Mouse (Mus musculus) fibroblast of lung, adult 2 months (primary cell): ENCODE measurements at regions not wholly inside any gene's neighbourhood (a gene's known extent, or its start where the extent isn't known, plus 50 kb on each side); places are given as distances from the start of the nearest gene placed in this dataset.
A peak's percentile ranks its signal among the peaks of the same experiment; 100 is the strongest.

Experiments used
- DNase-seq: peaks from one replicate; pipeline ENCODE4 v3.0.0-alpha.2; 2011; ENCODE audit warnings: low read depth

DNA sequence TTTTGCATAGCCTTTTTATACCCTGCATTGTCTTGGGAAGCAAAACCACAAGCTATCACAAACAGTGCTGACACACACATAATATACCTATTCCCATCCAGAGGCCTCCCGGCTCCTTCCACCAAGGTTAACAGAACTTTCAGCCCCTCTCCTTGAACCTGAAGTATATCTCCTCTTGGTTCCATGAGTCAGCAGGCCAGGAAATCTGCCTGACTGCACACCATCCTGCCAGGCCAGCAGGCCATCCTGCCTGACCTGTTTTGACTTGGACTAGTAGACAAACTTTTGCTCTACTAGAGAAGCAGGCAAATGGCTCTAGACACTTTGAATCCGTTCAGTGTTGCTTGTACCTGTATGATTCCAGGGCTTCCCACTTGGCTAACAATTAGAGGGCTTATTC, 547.6 kb upstream of the N6amt1 start:
- DNase-seq = no peak

DNA sequence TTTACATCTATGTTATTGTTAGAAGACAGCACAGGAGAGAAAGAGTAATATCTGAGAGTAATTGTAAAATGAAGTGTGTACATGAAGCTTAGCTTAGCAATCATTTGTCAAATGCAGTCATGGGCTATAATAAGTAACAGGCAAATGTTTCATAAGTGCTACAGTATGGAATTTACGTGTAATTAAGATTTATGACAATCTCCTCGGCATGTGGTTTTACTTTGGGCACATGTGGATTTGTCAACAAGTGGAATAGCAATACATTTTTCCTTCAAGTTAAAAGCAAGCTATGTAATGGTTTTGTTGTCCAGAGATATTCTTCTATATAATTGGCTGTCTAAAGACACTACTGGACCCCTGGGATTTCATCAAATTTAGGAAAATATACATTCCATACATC, 577.9 kb upstream of the N6amt1 start:
- no peak for DNase-seq

DNA sequence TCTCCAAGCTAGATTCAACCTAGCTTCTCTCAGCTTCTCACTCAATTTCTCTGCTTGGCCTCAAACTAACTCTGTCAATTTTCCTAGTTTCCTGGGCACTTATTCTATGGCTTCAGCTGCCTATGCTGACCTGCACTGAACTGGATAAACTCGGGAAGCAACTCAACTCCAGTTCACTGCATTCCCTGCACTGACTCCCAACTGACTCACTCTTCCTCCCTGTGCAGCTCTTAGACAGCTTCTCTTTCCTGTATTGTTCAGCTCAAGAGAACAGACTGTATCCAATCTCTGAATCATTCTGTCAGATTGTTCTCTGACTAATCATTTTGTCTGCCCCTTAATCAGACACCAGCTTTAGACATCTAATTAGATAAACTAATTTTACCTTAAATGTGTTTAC, 581.4 kb upstream of the N6amt1 start:
- DNase-seq = no peak

DNA sequence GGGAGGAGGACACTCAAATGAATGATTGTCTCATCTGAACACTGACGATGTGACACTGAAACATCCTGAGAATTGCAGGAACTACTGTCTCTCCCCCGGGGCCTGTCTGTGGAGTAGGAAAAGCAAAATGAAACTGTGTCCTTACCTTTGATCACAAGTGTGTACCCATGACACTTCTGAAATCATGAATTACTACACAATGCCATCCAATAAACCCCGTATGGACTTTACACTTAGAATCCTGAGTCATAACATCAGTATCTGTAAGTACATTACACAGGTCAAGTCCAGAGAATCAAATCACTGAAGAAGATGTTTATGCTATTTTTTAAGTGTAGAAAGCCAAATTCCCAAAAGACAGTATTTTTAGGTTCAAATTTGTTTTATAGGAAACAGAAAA, 585.1 kb upstream of the N6amt1 start:
- DNase-seq = no peak

DNA sequence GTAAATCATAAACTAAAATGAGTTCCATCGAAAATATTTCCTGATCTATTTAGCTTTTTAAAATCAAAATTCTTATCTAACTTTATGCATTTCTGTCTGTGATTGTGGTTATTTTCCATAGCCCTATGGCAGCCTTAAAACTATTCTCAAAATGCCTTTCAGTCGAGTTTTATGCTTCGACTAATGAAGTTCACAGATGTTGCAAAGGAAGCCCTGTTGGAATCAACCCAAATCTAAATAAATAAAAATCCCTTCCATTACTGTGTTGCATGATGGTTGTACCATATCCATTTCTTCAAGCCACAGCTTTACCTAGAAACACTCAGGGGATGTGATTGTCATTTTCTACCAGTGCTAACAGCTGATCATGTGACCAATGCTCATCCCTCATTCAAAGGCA, 585.6 kb upstream of the N6amt1 start:
- DNase-seq = no peak

DNA sequence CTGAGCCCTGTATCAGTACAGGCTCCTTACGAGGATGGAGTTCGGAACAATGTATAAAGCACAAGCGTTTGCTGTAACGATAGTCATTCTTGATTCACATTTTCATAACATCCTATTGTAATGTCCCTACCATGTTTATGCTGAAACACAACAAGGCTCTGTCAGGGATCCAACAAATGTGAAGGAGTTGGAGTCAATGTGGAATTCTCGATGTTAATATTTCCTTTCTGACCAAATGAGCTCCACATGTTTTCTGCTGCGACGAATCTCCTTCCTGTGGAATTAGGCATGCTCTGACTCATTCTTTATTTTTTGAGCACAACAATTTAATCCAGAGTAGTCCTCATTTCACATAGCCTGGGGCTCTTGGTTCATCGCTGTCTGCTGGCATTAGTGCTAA, 588.0 kb upstream of the N6amt1 start:
- peak; percentile 25 for DNase-seq

DNA sequence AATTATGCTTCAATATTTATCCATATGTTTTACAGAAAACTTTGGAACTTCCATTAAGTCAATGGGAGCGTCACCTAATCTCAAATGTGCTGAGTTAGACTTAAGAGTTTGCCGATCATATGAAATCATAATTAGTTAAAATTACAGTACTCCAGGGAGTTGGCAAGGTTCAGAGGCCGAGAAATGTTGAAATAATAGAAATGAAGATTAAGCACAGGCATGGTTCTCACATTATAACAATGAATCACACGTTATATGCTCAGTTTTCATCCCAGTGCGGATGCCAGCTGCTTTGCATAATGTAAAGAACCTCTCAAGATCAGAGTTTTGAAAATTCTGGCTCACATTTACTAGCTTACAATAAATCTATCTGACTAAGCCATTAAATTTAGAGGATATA, 612.7 kb upstream of the N6amt1 start:
- DNase-seq = no peak

DNA sequence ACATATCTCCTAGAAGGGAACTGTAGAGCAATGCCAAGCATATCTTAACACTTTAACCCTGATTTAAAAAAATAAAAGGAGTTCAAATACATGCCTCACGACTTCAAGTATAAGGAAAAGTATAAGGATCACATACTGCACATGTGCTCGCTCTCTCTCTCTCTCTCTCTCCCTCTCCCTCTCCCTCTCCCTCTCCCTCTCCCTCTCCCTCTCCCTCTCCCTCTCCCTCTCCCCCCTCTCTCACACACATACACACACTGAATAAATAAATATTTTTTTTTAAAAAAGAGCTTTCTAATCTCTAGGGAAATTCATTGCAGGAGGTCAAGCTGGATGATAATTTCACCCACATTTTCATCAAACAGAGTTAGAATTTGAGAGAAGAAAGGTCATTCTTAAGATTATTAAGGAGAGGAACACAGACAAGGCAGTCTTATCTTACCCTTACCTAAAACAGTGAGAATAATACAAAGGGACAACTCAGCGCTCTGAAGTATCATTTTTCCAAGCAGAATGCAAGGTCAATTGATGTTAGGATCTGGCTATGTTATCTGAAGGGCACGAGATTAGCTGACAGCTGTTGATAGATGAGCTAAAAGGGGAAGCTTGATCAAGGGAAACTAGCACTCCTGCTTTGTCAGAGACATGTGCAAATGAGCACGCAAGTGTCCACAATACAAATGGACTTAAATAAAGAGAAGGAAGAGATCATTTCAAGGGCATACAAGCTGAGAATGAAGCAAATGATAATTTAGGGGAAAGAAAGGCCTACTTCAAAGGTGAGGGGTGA, 634.8 kb upstream of the N6amt1 start:
- no peak for DNase-seq

DNA sequence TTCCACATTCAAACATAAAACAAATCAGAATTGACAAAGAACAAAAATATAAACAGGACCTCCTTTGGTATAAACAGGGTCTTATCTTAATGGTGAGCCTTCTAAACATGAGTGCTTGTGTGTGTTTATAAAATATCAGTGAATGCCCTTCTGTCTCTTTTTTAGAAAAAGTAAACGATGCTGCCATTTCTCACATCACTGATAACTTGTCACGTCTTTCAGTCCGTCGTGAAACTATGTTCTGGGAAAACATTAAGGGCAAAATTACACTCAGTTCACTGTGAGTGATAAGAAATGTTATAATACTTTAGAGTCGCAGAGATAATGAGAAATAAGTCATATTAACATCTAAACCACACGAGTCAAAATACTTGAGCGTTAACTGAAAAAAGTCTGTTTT, 635.6 kb upstream of the N6amt1 start:
- DNase-seq = no peak

DNA sequence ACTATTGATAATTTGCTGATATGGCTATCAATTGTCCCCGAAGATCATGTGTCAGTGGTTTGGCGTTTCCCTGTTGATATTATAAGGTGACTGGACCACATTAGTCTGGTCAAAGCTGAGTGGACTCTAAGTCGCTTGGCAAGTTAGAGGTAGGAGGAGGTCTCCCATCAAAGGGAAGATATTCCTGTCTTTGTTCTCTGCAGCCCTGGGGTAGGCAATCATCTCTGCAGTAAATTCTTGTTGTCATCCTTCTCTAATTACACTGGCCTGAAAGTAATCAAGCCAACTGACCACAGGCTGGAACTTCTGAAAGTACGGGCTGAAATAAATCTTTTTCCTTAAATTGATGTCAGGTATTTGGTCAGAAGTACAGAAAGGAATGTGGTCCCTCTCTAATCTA, 652.3 kb upstream of the N6amt1 start:
- no peak for DNase-seq

DNA sequence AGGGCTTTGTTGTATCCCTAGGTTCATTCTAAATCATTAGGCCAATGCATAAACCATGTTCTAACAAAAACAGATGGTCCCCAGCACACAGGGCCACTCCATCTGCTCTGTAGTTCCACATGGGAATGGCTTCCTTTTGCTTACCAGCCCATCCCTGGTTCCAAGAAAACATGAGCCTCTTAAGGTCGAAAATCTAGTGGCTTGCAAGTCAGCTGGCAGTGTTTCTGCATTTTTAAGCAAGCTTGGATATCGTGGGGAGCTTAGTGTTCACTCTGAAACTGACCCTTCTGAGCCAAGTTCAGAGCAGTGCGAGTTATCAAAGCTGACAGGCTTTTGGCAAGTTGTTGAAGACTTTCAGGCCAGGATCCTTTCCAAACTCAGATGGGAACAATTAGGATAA, 659.5 kb upstream of the N6amt1 start:
- peak; percentile 91 for DNase-seq

DNA sequence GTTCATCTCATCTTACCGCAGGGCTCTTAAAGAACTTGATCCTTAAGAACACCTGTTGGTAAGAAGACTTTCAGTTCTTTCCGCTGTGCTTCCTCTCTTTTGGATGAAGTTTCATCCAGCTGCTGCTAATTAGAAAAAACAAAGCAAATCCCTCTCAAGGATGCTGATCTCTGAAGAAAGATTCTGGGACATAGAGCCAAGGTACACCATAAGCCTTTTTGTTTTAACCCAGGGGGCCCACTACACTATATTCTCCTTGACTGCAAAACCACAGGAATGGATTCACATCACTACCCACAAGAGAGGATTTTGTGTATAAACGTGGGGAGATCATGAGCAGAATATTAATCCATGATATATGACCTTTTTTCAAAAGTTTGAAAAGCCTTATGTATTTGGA, 694.8 kb upstream of the N6amt1 start:
- DNase-seq = no peak

DNA sequence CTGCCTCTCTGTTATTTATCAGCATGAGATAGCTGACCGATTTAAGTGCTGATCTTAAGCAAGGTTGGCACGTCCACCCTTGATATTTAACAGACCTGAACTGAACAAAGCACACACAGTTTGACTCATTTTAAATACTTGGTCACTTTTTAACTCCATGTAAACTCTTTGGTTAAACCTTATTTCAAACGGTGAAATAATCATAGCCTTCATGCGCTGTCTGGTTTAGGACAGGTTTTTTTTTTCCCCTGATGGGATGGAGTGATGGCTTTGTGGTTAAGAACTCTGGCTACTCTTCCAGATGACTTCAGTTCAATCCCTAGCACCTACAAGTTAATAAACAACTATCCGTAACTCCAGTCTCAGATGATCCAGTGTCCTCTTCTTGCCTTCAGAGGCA, 706.7 kb upstream of the N6amt1 start:
- DNase-seq = no peak

DNA sequence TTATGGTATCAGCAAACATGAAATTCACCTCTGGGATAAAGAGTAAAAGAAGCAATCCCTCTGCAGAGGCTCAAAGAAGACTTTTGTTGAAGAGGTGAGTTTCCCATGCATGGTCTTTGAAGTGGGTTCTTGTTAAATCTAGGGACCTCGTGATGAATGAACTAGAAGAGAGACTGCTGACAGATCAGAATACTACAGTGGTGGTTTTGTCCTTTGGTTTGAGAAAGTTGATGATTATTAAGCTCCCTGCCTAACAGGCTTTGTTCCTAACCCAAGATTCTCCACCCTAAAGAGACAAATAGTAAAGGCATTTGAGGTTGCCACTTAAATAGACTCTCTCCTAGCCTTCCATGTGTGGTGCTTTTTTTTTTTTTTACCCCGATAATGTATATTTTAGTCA, 707.2 kb upstream of the N6amt1 start:
- no peak for DNase-seq

DNA sequence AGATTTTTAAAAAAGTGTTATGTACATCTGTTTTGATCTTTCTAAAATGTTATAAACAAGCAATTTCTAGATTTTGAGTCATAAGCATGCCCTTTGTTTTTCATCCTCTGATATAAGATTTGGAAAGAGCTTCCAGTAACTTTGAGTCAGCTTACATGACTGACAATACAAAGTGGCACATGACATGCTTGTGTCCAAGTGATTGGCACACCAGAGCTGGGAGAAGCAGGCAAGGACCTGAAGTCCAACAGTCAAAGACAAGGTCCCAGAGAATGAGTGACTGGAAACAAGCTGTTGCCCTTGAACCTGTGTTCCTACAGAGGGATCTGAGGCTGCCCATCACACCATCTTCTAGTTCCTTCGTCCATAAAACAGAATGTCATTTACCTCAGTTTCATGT, 708.5 kb upstream of the N6amt1 start:
- DNase-seq = no peak

DNA sequence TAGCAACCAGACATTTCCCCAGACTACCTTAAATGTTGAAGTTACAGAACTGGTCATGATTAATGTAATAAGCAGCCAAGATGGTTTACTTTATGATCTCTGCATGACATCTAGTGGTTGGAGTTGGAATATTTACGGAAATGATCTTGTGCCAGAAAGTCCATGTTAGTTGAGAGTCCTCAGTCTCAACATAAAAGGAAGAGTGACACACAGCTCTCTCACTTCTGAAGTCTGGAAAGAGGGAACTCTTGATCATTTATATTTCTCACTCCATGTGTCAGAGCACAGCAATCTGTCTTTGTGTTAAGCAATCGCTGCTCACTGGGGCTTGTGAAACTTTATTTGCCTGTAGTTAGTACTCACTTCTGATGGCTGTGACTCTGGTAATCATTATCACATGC, 709.1 kb upstream of the N6amt1 start:
- peak; percentile 91 for DNase-seq

DNA sequence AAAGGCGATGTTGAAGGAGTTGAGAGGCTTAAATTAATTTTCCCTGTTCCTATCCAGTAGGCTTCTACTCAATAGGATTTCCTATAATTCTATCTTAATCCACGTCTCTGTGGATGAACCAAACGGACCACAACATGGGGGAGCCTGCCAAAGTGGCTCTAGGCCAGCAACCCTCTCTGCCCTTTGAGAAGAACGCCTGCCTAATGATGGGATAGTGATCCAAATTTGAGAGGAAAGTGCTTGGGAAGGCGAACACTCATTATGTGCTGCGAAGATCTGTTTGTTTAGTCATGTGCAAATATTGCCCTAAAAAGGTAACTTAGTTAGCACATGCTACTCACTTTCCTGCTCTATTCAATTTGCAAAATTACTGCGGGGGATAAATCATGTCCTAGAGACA, 702.5 kb upstream of the Adamts5 start:
- DNase-seq = no peak

DNA sequence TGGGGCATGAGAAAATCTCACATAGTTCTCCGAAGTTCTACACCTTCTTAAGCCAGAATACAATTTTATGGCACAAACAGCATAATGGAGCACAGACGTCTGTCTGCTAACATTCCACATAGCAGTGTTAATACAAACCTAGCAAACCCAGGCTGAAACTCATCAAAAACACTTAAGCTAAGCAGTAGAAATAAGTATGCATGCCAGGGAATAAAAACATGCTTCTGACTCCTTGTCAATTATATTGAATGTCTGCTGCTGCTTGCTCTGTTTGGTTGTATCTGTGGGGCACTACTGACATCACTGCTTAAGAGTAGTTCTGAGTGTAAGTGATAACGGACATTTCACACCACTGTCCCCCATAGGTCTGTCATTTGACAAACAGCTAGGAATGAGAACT, 693.4 kb upstream of the Adamts5 start:
- DNase-seq = no peak

DNA sequence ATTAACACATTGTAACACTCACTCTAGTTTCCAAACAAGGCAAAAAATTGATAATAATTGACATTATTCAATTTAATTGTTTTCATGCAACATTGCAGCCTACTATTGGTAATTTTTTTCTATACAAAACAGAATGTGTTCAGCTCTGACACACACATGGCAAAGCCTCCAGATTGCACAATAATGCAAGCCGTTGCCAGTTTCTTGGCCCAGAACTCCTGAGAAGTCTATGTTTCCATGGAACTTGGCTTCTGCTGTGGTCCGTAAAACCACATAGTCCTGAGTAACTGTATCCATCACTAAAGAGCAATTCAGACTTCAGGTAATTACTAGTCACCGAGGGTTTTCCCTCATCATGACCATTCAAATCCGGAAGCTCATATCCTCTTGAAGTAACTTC, 684.4 kb upstream of the Adamts5 start:
- peak; percentile 95 for DNase-seq

DNA sequence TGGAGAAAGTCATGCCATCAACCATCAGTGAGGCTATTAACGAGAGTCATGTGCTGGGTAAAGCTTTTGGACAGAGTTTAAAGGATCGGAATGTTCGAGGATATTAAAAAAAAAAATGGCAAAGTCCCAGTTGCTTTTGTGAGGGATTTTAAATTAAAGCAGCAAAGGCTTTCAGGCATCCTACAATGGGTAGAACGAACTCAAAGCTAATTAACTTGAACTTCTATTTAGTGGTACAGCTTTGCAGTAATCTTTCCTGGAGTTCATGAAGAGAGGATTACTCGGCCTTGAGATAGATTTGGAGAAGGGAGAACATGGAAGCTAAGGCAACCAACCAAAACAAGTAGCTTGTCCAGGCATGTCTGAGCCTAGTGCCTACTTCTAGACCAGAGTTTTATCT, 676.7 kb upstream of the Adamts5 start:
- no peak for DNase-seq

DNA sequence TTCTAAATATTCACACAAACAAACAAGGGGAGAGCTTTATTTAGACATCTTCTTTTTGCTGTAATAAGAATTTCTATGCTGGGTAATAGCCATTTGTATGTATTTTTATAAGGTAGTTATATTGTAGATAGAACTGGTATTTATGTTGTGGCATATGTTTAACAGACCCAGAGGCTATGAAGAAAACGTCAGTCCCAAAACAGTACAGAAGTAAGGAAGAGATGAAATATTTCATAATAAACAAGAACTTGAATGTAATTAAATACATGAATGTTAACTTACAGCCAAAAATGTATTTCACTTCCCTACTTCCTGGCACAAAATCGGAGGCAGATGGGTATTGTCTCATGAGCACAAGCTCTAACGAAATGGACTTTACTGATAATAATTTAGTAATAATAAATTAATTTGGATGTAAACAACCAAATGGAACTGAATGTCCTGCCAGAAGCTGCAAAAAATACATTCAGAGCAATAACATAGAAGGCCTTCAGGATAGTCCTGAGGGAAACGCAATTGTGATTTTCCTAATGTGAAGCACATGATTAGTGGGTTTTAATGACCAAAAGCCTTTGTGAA, 645.9 kb upstream of the Adamts5 start:
- no peak for DNase-seq

DNA sequence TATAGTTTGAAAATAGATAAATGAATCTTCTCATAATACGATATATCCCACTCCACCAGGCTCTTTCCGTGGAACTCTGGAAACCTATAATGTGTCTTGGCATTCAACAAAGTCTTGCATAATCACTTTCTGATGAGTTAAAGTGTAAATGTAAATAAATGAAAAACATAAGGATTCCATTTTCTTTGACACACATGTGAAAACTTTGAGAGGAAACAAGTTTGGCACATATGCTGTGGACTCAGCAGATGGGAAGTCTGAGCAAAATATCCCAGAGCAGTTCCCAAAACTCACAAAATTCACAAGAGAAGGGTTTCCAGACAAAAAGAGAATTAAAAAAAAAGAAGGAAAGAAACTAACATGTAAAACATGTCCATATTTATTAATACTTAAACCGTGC, 645.3 kb upstream of the Adamts5 start:
- no peak for DNase-seq

DNA sequence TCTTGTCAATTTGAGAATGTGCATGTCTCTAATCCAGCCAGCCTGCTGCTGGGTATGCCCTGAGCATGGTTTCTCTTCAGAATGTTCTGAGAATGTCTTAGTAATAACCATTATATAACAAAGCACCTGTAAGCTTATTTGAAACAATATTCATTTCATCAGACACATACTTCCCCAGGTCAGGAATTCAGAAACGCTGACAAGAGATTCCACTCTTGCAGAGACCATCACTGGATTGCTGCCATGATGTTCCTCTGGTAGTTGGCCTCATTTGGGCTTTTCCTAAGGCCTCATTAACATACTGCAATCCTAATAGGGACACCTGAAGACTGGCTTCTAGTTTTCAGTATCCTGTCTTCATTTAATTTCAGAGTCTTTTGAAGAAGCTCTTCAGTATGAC, 642.5 kb upstream of the Adamts5 start:
- DNase-seq = no peak

DNA sequence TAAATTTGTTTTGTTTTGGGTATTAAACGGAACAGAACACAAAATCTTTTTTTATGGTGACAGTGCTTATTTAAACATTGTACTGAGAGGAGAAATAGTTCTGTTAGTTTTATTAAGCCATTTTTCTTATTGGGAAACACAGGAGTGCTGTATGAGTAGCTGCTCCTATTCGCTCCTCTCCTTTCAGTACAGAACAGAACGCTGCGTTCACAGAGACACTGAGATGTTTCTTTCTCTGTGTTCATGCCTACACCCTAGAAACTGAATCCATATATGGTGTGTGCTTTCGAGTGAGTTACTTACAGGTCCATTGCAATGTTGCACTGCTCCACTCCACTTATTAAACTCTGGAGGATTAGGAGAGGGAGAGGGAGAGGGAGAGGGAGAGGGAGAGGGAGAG, 634.9 kb upstream of the Adamts5 start:
- no peak for DNase-seq
